Mouse (Mus musculus) urinary bladder, postnatal 10 days (tissue): Measurements from ENCODE around the gene Klhdc3.

Experiments
- DNase-seq: peaks from one replicate; pipeline ENCODE4 v3.0.0; 2022; ENCODE audit warnings: low spot score

Klhdc3 gene

GRCm38 (mm10) chr17:46702100-46702499 lies 21.4 kb upstream of the Klhdc3 start:
- no peak for DNase-seq

- DNase-seq = no peak
Measured at GRCm38 (mm10) chr17:46701489-46701888, 20.8 kb upstream of the Klhdc3 start.

GRCm38 (mm10) chr17:46699912-46700311 lies 19.2 kb upstream of the Klhdc3 start:
- no peak for DNase-seq

GRCm38 (mm10) chr17:46699245-46699644 lies 18.5 kb upstream of the Klhdc3 start:
- DNase-seq = no peak

GRCm38 (mm10) chr17:46698515-46698914 lies 17.8 kb upstream of the Klhdc3 start:
- DNase-seq = no peak

GRCm38 (mm10) chr17:46694517-46695063 lies 13.9 kb upstream of the Klhdc3 start:
- DNase-seq = no peak

GRCm38 (mm10) chr17:46691390-46691789 lies 10.7 kb upstream of the Klhdc3 start:
- no peak for DNase-seq

- no peak for DNase-seq
Measured at GRCm38 (mm10) chr17:46690665-46691064, 10.0 kb upstream of the Klhdc3 start.

- DNase-seq = no peak
Measured at GRCm38 (mm10) chr17:46685913-46686312, 5.2 kb upstream of the Klhdc3 start.

- no peak for DNase-seq
Measured at GRCm38 (mm10) chr17:46682654-46683389, 2.1 kb upstream of the Klhdc3 start.

GRCm38 (mm10) chr17:46681466-46682118 lies 878 bp upstream of the Klhdc3 start:
- no peak for DNase-seq

- no peak for DNase-seq
Measured at GRCm38 (mm10) chr17:46679843-46680759, 613 bp downstream of the Klhdc3 start.

GRCm38 (mm10) chr17:46678911-46679310 lies 1.8 kb downstream of the Klhdc3 start:
- no peak for DNase-seq

GRCm38 (mm10) chr17:46678416-46678815 lies 2.3 kb downstream of the Klhdc3 start, which contains the start of gene Mea1:
Mea1 (plus strand) TSS chr17:46678793.
- DNase-seq = no peak

GRCm38 (mm10) chr17:46674530-46675283 lies 6.0 kb downstream of the Klhdc3 start:
- no peak for DNase-seq

GRCm38 (mm10) chr17:46673850-46674529 lies 6.7 kb downstream of the Klhdc3 start, which contains the start of gene Rrp36:
Rrp36 (minus strand) TSS chr17:46674352.
- DNase-seq = peak; percentile 66

GRCm38 (mm10) chr17:46669911-46670310 lies 10.8 kb downstream of the Klhdc3 start:
- no peak for DNase-seq

GRCm38 (mm10) chr17:46667712-46668111 lies 13.0 kb downstream of the Klhdc3 start:
- DNase-seq = no peak

- no peak for DNase-seq
Measured at GRCm38 (mm10) chr17:46662730-46663129, 18.0 kb downstream of the Klhdc3 start.

- DNase-seq = no peak
Measured at GRCm38 (mm10) chr17:46661981-46662380, 18.7 kb downstream of the Klhdc3 start.

GRCm38 (mm10) chr17:46661351-46661750 lies 19.4 kb downstream of the Klhdc3 start:
- DNase-seq = no peak
